Mouse (Mus musculus) cerebellum, adult 11-12 months (tissue): ENCODE measurements around the gene Serpinb9d.
"Not testable (repeated sequence)": the region's sequence is repeated elsewhere in the genome, so short reads cannot be mapped to it uniquely, and the experiment has no call there.

Experiments used
- DNase-seq: peaks from one replicate; pipeline ENCODE4 v3.0.0; 2022

The Serpinb9d gene

GRCm38 (mm10) chr13:33192659-33193058, at the start of gene Serpinb9d:
Gene Serpinb9d, plus strand, starts transcription at chr13:33192959.
- DNase-seq, result no peak

- no peak for DNase-seq
These were observed 33.1 kb upstream of the Serpinb9d start, which contains the start of gene Serpinb9c for GRCm38 (mm10) chr13:33159642-33160041. Gene Serpinb9c, minus strand, starts transcription at chr13:33159742.

GRCm38 (mm10) chr13:33190486-33190885, 2.3 kb upstream of the Serpinb9d start:
- DNase-seq, result not testable (repeated sequence)

- no peak for DNase-seq
These were observed 7.0 kb downstream of the Serpinb9d start for GRCm38 (mm10) chr13:33199740-33200139.

- DNase-seq, result not testable (repeated sequence)
These were observed 56.6 kb downstream of the Serpinb9d start, which contains the start of gene Serpinb9e for GRCm38 (mm10) chr13:33249312-33249711. Gene Serpinb9e, plus strand, starts transcription at chr13:33249612.
